Mouse (Mus musculus) liver, embryonic 16.5 days (tissue): ENCODE results near the gene Crocc2. TPM values are rescaled to one million over a fixed set of nuclear protein-coding genes. Genes with fewer than 3 reads are reported as not detected.

ENCODE experiments used
- ATAC-seq: fragments of 200-750 bp; cut with Nextera tagmentation; 2 replicates; pipeline ENCODE4 v1.8.0; 2017; ENCODE audit warnings: low read depth, mild to moderate bottlenecking, moderate number of reproducible peaks, moderate library complexity
- H3K27ac ChIP-seq: fragments of 300-500 bp; sonication (generic); 2 replicates; pipeline ENCODE4 v1.5.1; 2014; ENCODE audit warnings: mild to moderate bottlenecking, low read length
- H3K27me3 ChIP-seq: fragments of 300-500 bp; sonication (generic); 2 replicates; pipeline ENCODE4 v1.6.1; 2014; ENCODE audit warnings: low read depth, low read length, mixed read lengths; ENCODE audit not compliant: control insufficient read depth, insufficient read depth
- H3K36me3 ChIP-seq: fragments of 300-500 bp; sonication (generic); 2 replicates; pipeline ENCODE4 v1.6.1; 2014; ENCODE audit warnings: mild to moderate bottlenecking; ENCODE audit not compliant: control insufficient read depth, insufficient read depth
- H3K4me1 ChIP-seq: fragments of 300-500 bp; sonication (generic); 2 replicates; pipeline ENCODE4 v1.6.1; 2014; ENCODE audit warnings: low read depth, low read length, mixed read lengths; ENCODE audit not compliant: control insufficient read depth
- H3K4me2 ChIP-seq: fragments of 300-500 bp; sonication (generic); 2 replicates; pipeline ENCODE4 v1.6.1; 2014; ENCODE audit warnings: low read depth, low read length, mixed read lengths
- H3K4me3 ChIP-seq: fragments of 300-500 bp; sonication (generic); 2 replicates; pipeline ENCODE4 v1.5.1; 2014; ENCODE audit warnings: low read depth, mild to moderate bottlenecking, low read length
- H3K9ac ChIP-seq: fragments of 300-500 bp; sonication (generic); 2 replicates; pipeline ENCODE4 v1.6.1; 2014; ENCODE audit warnings: low read depth, low read length
- H3K9me3 ChIP-seq: fragments of 300-500 bp; sonication (generic); replicated peaks from 2 replicates; pipeline ENCODE4 v1.6.1; 2016; ENCODE audit warnings: low read length; ENCODE audit not compliant: control insufficient read depth
- WGBS: fragments of 180-500 bp; shearing (Covaris S2); extraction: QIAGEN DNeasy Blood & Tissue Kit; methylation state at CpG from one replicate; pipeline ENCODE4 v1.1.7; 2014; ENCODE audit not compliant: insufficient replicate concordance; 5-methylcytosine and 5-hydroxymethylcytosine counted together
- polyA plus RNA-seq: library from polyadenylated mRNA; unstranded; fragments of >200 nt; fragmentation: Nextera tagmentation; extraction: Ambion mirVana; gene quantifications from 2 replicates; pipeline ENCODE4 v1.2.1, GENCODE M21; 2015

Crocc2 gene
- polyA plus RNA-seq, 1 experiment from 2014 or later: 0.01 TPM

GRCm38 (mm10) chr1:93220776-93221175, 52.3 kb downstream of the Crocc2 start:
- Histone ChIP-seq H3K27ac (no peak overlapping the region), H3K4me3 (no peak overlapping the region), H3K36me3 (no peaks in the 10 kb centered on the region), H3K4me2 (no peak overlapping the region), H3K9me3 (no peaks in the 10 kb centered on the region), H3K4me1 (no peaks in the 10 kb centered on the region), H3K27me3 (peaks cover 5% of the 10 kb centered on the region), H3K9ac (no peak overlapping the region)
- no peak for ATAC-seq
- 65% methylated on average over 7 of the region's 7 CpGs for WGBS

- no peak overlapping the region for H3K4me3 ChIP-seq
- no peak overlapping the region for H3K9ac ChIP-seq
- H3K27me3 ChIP-seq: peaks cover 5% of the 10 kb centered on the region
- ATAC-seq: no peak; the same call in 1 of the 2 replicates
- no peak overlapping the region for H3K27ac ChIP-seq
- 4% methylated on average over 18 of the region's 18 CpGs for WGBS
- no peaks in the 10 kb centered on the region for H3K36me3 ChIP-seq
- H3K4me2 ChIP-seq: no peak overlapping the region
- H3K4me1 ChIP-seq: no peaks in the 10 kb centered on the region
- H3K9me3 ChIP-seq: no peaks in the 10 kb centered on the region
These were observed 55.4 kb downstream of the Crocc2 start for GRCm38 (mm10) chr1:93223972-93224371.

- H3K27me3 ChIP-seq: peaks cover 5% of the 10 kb centered on the region
- WGBS: 36% methylated on average over 4 of the region's 4 CpGs
These were observed 56.7 kb downstream of the Crocc2 start for GRCm38 (mm10) chr1:93225226-93225625.

GRCm38 (mm10) chr1:93225731-93226520, 57.4 kb downstream of the Crocc2 start:
- no peak overlapping the region for H3K4me2 ChIP-seq
- H3K27me3 ChIP-seq: peaks cover 5% of the 10 kb centered on the region
- no peak overlapping the region for H3K9ac ChIP-seq
- no peaks in the 10 kb centered on the region for H3K4me1 ChIP-seq
- no peak overlapping the region for H3K4me3 ChIP-seq
- WGBS: 52% methylated on average over 5 of the region's 5 CpGs
- H3K9me3 ChIP-seq: no peaks in the 10 kb centered on the region
- ATAC-seq: no peak
- H3K36me3 ChIP-seq: no peaks in the 10 kb centered on the region
- no peak overlapping the region for H3K27ac ChIP-seq

More at GRCm38 (mm10) chr1:93225226-93225625, 56.7 kb downstream of the Crocc2 start:
- ATAC-seq: no peak
- H3K4me1 ChIP-seq: no peaks in the 10 kb centered on the region
- H3K9me3 ChIP-seq: no peaks in the 10 kb centered on the region
- H3K4me2 ChIP-seq: no peak overlapping the region
- no peak overlapping the region for H3K4me3 ChIP-seq
- H3K27ac ChIP-seq: no peak overlapping the region
- no peaks in the 10 kb centered on the region for H3K36me3 ChIP-seq
- no peak overlapping the region for H3K9ac ChIP-seq

GRCm38 (mm10) chr1:93227303-93227975, 58.9 kb downstream of the Crocc2 start:
- 67% methylated on average over 7 of the region's 7 CpGs for WGBS
- Histone ChIP-seq H3K9ac (no peak overlapping the region), H3K4me3 (no peak overlapping the region), H3K27me3 (peaks cover 5% of the 10 kb centered on the region), H3K4me2 (no peak overlapping the region), H3K27ac (no peak overlapping the region), H3K4me1 (no peaks in the 10 kb centered on the region), H3K36me3 (no peaks in the 10 kb centered on the region), H3K9me3 (no peaks in the 10 kb centered on the region)
- ATAC-seq: no peak

- no peaks in the 10 kb centered on the region for H3K9me3 ChIP-seq
- H3K4me1 ChIP-seq: no peaks in the 10 kb centered on the region
- H3K36me3 ChIP-seq: no peaks in the 10 kb centered on the region
- H3K9ac ChIP-seq: no peak overlapping the region
- no peak for ATAC-seq
- no peak overlapping the region for H3K4me3 ChIP-seq
- no peak overlapping the region for H3K27ac ChIP-seq
- whole genome bisulfite sequencing: 70% methylated on average over 7 of the region's 7 CpGs
- H3K4me2 ChIP-seq: no peak overlapping the region
- H3K27me3 ChIP-seq: peaks cover 5% of the 10 kb centered on the region
These were observed 59.4 kb downstream of the Crocc2 start for GRCm38 (mm10) chr1:93227976-93228365.

GRCm38 (mm10) chr1:93229221-93229620, 60.7 kb downstream of the Crocc2 start:
- Histone ChIP-seq H3K36me3 (no peaks in the 10 kb centered on the region), H3K27me3 (peaks cover 5% of the 10 kb centered on the region; the same call in 1 of the 2 replicates), H3K9ac (no peak overlapping the region), H3K9me3 (no peaks in the 10 kb centered on the region), H3K4me1 (no peaks in the 10 kb centered on the region), H3K27ac (no peak overlapping the region), H3K4me2 (no peak overlapping the region), H3K4me3 (no peak overlapping the region)
- WGBS: 66% methylated on average over 6 of the region's 6 CpGs
- no peak for ATAC-seq

- WGBS: 55% methylated on average over 4 of the region's 4 CpGs
- no peaks in the 10 kb centered on the region for H3K36me3 ChIP-seq
- H3K4me3 ChIP-seq: no peak overlapping the region
- no peak overlapping the region for H3K27ac ChIP-seq
- no peaks in the 10 kb centered on the region for H3K4me1 ChIP-seq
- peaks cover 6% of the 10 kb centered on the region; the same call in 1 of the 2 replicates for H3K27me3 ChIP-seq
- no peak overlapping the region for H3K9ac ChIP-seq
- no peak for ATAC-seq
- no peaks in the 10 kb centered on the region for H3K9me3 ChIP-seq
- no peak overlapping the region for H3K4me2 ChIP-seq
These were observed 61.1 kb downstream of the Crocc2 start for GRCm38 (mm10) chr1:93229626-93230025.
